Mouse (Mus musculus): ENCODE measurements at regions not wholly inside any gene's neighbourhood (a gene's known extent, or its start where the extent isn't known, plus 50 kb on each side); places are given as distances from the start of the nearest gene placed in this dataset.

GRCm38 (mm10) chr1:90504583-90505080, 98.1 kb upstream of the Cops8 start:
- 47% methylated on average over 8 of the region's 8 CpGs for WGBS
- H3K36me3 ChIP-seq (ENCODE audit: control insufficient read depth, insufficient read depth, low read length) = no peaks in the 10 kb centered on the region
- H3K4me3 ChIP-seq (ENCODE audit: low read depth, low read length) = no peak overlapping the region
- H3K27me3 ChIP-seq (ENCODE audit: control insufficient read depth, insufficient read depth, low read length) = no peaks in the 10 kb centered on the region
- TF ChIP-seq CTCF (IDR thresholded peaks at IDR 0.05; ENCODE audit: extremely low read depth, insufficient read length, insufficient replicate concordance, low read depth, low read length) (no peak), POLR2A (IDR thresholded peaks at IDR 0.05; ENCODE audit: low read depth, low read length) (no peak)
- peaks cover 3% of the 10 kb centered on the region; the same call in 1 of the 2 replicates for H3K4me1 ChIP-seq (ENCODE audit: control insufficient read depth, insufficient read depth, insufficient read length, low read length)
- no peak overlapping the region for H3K27ac ChIP-seq (ENCODE audit: insufficient read depth, low read depth, low read length)

DNA sequence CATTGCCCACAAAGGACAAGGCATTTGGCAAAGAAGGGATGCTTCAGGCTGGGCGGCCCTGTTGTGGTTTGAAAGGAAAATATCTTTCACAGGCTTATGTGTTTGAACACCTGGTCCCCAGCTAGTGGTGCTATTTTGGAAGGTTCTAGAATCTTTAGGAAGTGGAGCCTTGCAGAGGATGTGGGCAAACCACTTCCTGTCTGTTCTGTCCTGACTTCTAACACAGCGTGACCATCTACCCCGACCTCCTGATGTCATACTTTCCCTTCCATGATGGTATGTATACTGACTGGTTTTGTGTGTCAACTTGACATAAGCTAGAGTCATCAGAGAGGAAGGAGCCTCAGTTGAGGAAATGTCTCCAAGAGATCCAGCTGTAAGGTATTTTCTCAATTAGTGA, 97.2 kb upstream of the Cops8 start:
- H3K4me3 ChIP-seq (ENCODE audit: low read depth, low read length) = no peak overlapping the region
- H3K27ac ChIP-seq (ENCODE audit: insufficient read depth, low read depth, low read length) = no peak overlapping the region
- no peaks in the 10 kb centered on the region for H3K36me3 ChIP-seq (ENCODE audit: control insufficient read depth, insufficient read depth, low read length)
- no peak for TF ChIP-seq POLR2A (IDR thresholded peaks at IDR 0.05; ENCODE audit: low read depth, low read length)
- TF ChIP-seq CTCF (IDR thresholded peaks at IDR 0.05; ENCODE audit: extremely low read depth, insufficient read length, insufficient replicate concordance, low read depth, low read length) = no peak
- 77% methylated on average over 3 of the region's 3 CpGs for WGBS
- H3K27me3 ChIP-seq (ENCODE audit: control insufficient read depth, insufficient read depth, low read length) = no peaks in the 10 kb centered on the region
- peaks cover 3% of the 10 kb centered on the region; the same call in 1 of the 2 replicates for H3K4me1 ChIP-seq (ENCODE audit: control insufficient read depth, insufficient read depth, insufficient read length, low read length)

DNA sequence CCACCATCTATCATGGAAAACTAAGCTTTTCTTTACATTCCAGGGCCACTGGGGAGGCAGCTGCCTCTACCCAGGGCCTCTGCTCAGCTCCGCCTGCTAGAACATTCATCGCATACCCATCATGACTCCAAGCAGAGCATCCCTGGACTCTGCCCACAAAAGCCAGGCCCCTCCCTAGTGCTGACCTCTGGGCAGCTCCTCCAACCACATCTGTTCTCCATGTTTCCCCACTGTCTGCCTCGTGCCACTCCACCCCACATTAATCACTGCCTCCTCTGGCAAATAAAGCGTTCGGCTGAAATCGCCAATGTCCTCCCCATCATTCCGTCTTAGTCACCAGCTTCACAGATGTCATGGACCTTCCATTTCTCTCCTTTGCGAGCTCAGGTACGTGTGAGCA, 96.2 kb upstream of the Cops8 start:
- Histone ChIP-seq H3K4me3 (ENCODE audit: low read depth, low read length) (no peak overlapping the region), H3K27me3 (ENCODE audit: control insufficient read depth, insufficient read depth, low read length) (no peaks in the 10 kb centered on the region)
- whole genome bisulfite sequencing = 59% methylated on average over 9 of the region's 9 CpGs

DNA sequence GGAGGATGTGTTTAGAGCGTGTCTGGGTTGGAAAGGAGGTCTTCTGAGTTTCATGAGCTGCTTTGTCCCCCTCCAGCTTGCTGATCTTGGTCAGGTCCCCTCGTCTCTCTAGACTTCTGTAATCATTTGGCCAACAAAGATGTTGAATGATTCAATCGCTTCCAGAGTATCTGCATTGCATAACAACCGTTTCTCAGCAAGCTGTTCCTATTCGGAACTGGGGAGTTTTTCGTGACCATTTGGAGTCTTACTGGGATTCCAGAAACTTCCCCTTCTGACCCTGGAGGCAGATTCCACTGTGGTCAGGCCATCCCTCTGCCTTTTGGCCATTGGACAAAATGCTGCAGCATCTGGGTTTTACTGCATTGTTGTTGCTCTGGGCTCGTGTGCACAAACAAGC, 93.4 kb upstream of the Cops8 start:
- 72% methylated on average over 7 of the region's 7 CpGs for WGBS
- no peak for TF ChIP-seq POLR2A (IDR thresholded peaks at IDR 0.05; ENCODE audit: low read depth, low read length)
- no peak for TF ChIP-seq CTCF (IDR thresholded peaks at IDR 0.05; ENCODE audit: extremely low read depth, insufficient read length, insufficient replicate concordance, low read depth, low read length)
- Histone ChIP-seq H3K4me1 (ENCODE audit: control insufficient read depth, insufficient read depth, insufficient read length, low read length) (no peaks in the 10 kb centered on the region), H3K27me3 (ENCODE audit: control insufficient read depth, insufficient read depth, low read length) (no peaks in the 10 kb centered on the region), H3K4me3 (ENCODE audit: low read depth, low read length) (no peak overlapping the region), H3K27ac (ENCODE audit: insufficient read depth, low read depth, low read length) (no peak overlapping the region), H3K36me3 (ENCODE audit: control insufficient read depth, insufficient read depth, low read length) (no peaks in the 10 kb centered on the region)

More for the DNA sequence above, 96.2 kb upstream of the Cops8 start:
- TF ChIP-seq POLR2A (IDR thresholded peaks at IDR 0.05; ENCODE audit: low read depth, low read length) (no peak), CTCF (IDR thresholded peaks at IDR 0.05; ENCODE audit: extremely low read depth, insufficient read length, insufficient replicate concordance, low read depth, low read length) (no peak)
- no peak overlapping the region for H3K27ac ChIP-seq (ENCODE audit: insufficient read depth, low read depth, low read length)
- H3K4me1 ChIP-seq (ENCODE audit: control insufficient read depth, insufficient read depth, insufficient read length, low read length) = peaks cover 3% of the 10 kb centered on the region; the same call in 1 of the 2 replicates
- no peaks in the 10 kb centered on the region for H3K36me3 ChIP-seq (ENCODE audit: control insufficient read depth, insufficient read depth, low read length)

DNA sequence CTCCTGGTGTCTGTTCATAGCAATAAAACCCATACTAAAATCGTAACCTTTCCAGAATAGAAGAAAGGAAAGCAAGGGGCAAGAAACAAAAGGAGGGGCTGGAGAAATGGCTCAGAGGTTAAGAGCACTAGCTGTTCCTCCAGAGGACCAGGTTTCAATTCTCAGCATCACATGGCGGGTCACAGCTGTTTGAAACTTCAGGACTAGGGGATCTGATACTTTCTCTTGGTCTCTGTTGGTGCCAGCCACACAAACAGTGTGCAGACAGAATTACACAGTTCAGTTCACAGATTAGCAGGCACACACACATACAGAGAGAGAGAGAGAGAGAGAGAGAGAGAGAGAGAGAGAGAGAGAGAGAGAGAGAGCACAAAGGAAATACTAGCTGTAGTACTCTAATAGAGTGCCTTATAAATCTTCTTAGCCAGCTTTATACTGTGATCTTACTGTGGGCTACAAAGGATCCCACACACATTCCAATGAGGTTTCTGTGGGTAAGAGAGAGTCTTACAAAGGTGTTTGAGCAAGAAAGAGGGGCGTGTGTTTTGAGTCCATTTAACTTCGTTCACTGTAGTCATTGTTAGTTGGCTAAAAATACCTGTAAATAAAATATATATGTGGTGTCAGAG, 89.2 kb upstream of the Cops8 start:
- Histone ChIP-seq H3K4me3 (ENCODE audit: low read depth, low read length) (no peak overlapping the region), H3K36me3 (ENCODE audit: control insufficient read depth, insufficient read depth, low read length) (no peaks in the 10 kb centered on the region), H3K27ac (ENCODE audit: insufficient read depth, low read depth, low read length) (no peak overlapping the region), H3K27me3 (ENCODE audit: control insufficient read depth, insufficient read depth, low read length) (no peaks in the 10 kb centered on the region), H3K4me1 (ENCODE audit: control insufficient read depth, insufficient read depth, insufficient read length, low read length) (no peaks in the 10 kb centered on the region)
- 72% methylated on average over 4 of the region's 4 CpGs for WGBS
- TF ChIP-seq POLR2A (IDR thresholded peaks at IDR 0.05; ENCODE audit: low read depth, low read length) (no peak), CTCF (IDR thresholded peaks at IDR 0.05; ENCODE audit: extremely low read depth, insufficient read length, insufficient replicate concordance, low read depth, low read length) (no peak)

- Histone ChIP-seq H3K36me3 (ENCODE audit: control insufficient read depth, insufficient read depth, low read length) (no peaks in the 10 kb centered on the region), H3K4me3 (ENCODE audit: low read depth, low read length) (no peak overlapping the region), H3K27ac (ENCODE audit: insufficient read depth, low read depth, low read length) (no peak overlapping the region), H3K27me3 (ENCODE audit: control insufficient read depth, insufficient read depth, low read length) (no peaks in the 10 kb centered on the region), H3K4me1 (ENCODE audit: control insufficient read depth, insufficient read depth, insufficient read length, low read length) (no peaks in the 10 kb centered on the region)
- 87% methylated on average over 7 of the region's 7 CpGs for WGBS
- TF ChIP-seq POLR2A (IDR thresholded peaks at IDR 0.05; ENCODE audit: low read depth, low read length) (no peak), CTCF (IDR thresholded peaks at IDR 0.05; ENCODE audit: extremely low read depth, insufficient read length, insufficient replicate concordance, low read depth, low read length) (no peak)
Measured at GRCm38 (mm10) chr1:90514176-90514575, 88.6 kb upstream of the Cops8 start.

GRCm38 (mm10) chr1:90518584-90519265, 84.1 kb upstream of the Cops8 start:
- no peak overlapping the region for H3K4me3 ChIP-seq (ENCODE audit: low read depth, low read length)
- no peaks in the 10 kb centered on the region for H3K27me3 ChIP-seq (ENCODE audit: control insufficient read depth, insufficient read depth, low read length)
- H3K4me1 ChIP-seq (ENCODE audit: control insufficient read depth, insufficient read depth, insufficient read length, low read length) = no peaks in the 10 kb centered on the region
- no peaks in the 10 kb centered on the region for H3K36me3 ChIP-seq (ENCODE audit: control insufficient read depth, insufficient read depth, low read length)
- TF ChIP-seq POLR2A (IDR thresholded peaks at IDR 0.05; ENCODE audit: low read depth, low read length) = no peak
- TF ChIP-seq CTCF (IDR thresholded peaks at IDR 0.05; ENCODE audit: extremely low read depth, insufficient read length, insufficient replicate concordance, low read depth, low read length) = no peak
- no peak overlapping the region for H3K27ac ChIP-seq (ENCODE audit: insufficient read depth, low read depth, low read length)
- WGBS = 45% methylated on average over 9 of the region's 9 CpGs

All from small intestine, adult 2 months (tissue).